Mouse (Mus musculus): ENCODE results near the gene Rbms2. TPM values are rescaled to one million over a fixed set of nuclear protein-coding genes. Genes with fewer than 3 reads are reported as not detected.

Gene Rbms2
- polyA plus RNA-seq, 1 experiment from 2014 or later = 8.7 TPM

- WGBS (ENCODE audit: insufficient replicate concordance) = under 1% methylated on average over 30 of the region's 30 CpGs
- H3K9me3 ChIP-seq (replicated peaks) = no peaks in the 10 kb centered on the region
- H3K27ac ChIP-seq = peak within 1 kb of the TSS; percentile 69
- H3K4me3 ChIP-seq = peak within 1 kb of the TSS; percentile 78
- peak; percentile 89 for ATAC-seq
- peaks cover 31% of the 10 kb centered on the region for H3K4me1 ChIP-seq
- H3K9ac ChIP-seq = peak within 1 kb of the TSS; percentile 77
- H3K4me2 ChIP-seq = peak within 1 kb of the TSS; percentile 95
- H3K27me3 ChIP-seq (replicated peaks) = peaks cover 14% of the 10 kb centered on the region
- peaks cover 13% of the 10 kb centered on the region for H3K36me3 ChIP-seq
Observed at GRCm38 (mm10) chr10:128211390-128212108, 31.5 kb upstream of the Rbms2 start, which contains the start of gene Spryd4. Spryd4 (minus strand) TSS chr10:128211807.

- H3K4me3 ChIP-seq = peak overlapping the region; percentile 78
- peaks cover 31% of the 10 kb centered on the region for H3K4me1 ChIP-seq
- 0 out of 2 replicates have a peak, but pooled peaks have one; percentile 14 for ATAC-seq
- WGBS (ENCODE audit: insufficient replicate concordance) = 17% methylated on average over 14 of the region's 14 CpGs
- 0 out of 2 replicates have a peak overlapping the region, but pooled peaks have one; percentile 22 for H3K27ac ChIP-seq
- H3K9ac ChIP-seq = peak overlapping the region; percentile 77
- H3K27me3 ChIP-seq (replicated peaks) = peaks cover 14% of the 10 kb centered on the region
- H3K9me3 ChIP-seq (replicated peaks) = no peaks in the 10 kb centered on the region
- peak overlapping the region; percentile 95 for H3K4me2 ChIP-seq
- H3K36me3 ChIP-seq = peaks cover 13% of the 10 kb centered on the region
Observed at GRCm38 (mm10) chr10:128210954-128211353, 30.9 kb upstream of the Rbms2 start.

- Histone ChIP-seq H3K4me1 (peaks cover 31% of the 10 kb centered on the region), H3K36me3 (peaks cover 13% of the 10 kb centered on the region), H3K9me3 (replicated peaks) (no peaks in the 10 kb centered on the region), H3K27ac (no peak overlapping the region), H3K4me2 (peak overlapping the region; percentile 95), H3K9ac (peak overlapping the region; percentile 77; the same call in 1 of the 2 replicates), H3K4me3 (no peak overlapping the region; the same call in 1 of the 2 replicates), H3K27me3 (replicated peaks) (peaks cover 14% of the 10 kb centered on the region)
- ATAC-seq = no peak
- WGBS (ENCODE audit: insufficient replicate concordance) = 83% methylated on average over 2 of the region's 2 CpGs
Observed at GRCm38 (mm10) chr10:128210131-128210530, 30.0 kb upstream of the Rbms2 start.

- WGBS (ENCODE audit: insufficient replicate concordance) = 81% methylated on average over 11 of the region's 11 CpGs
- Histone ChIP-seq H3K9me3 (replicated peaks) (no peaks in the 10 kb centered on the region), H3K4me2 (no peak overlapping the region)
Observed at GRCm38 (mm10) chr10:128209311-128210009, 29.4 kb upstream of the Rbms2 start.

GRCm38 (mm10) chr10:128208326-128208725, 28.2 kb upstream of the Rbms2 start:
- Histone ChIP-seq H3K27ac (no peak overlapping the region), H3K36me3 (peaks cover 13% of the 10 kb centered on the region), H3K4me3 (no peak overlapping the region), H3K4me2 (no peak overlapping the region), H3K4me1 (peaks cover 28% of the 10 kb centered on the region), H3K27me3 (replicated peaks) (0 out of 2 replicates have a peak, but pooled peaks cover 3% of the 10 kb centered on the region), H3K9ac (no peak overlapping the region), H3K9me3 (replicated peaks) (no peaks in the 10 kb centered on the region)
- WGBS (ENCODE audit: insufficient replicate concordance) = 79% methylated on average over 10 of the region's 10 CpGs
- no peak for ATAC-seq

More at GRCm38 (mm10) chr10:128209311-128210009, 29.4 kb upstream of the Rbms2 start:
- Histone ChIP-seq H3K4me1 (peaks cover 31% of the 10 kb centered on the region), H3K27ac (no peak overlapping the region), H3K9ac (no peak overlapping the region), H3K4me3 (no peak overlapping the region), H3K36me3 (peaks cover 13% of the 10 kb centered on the region), H3K27me3 (replicated peaks) (peaks cover 11% of the 10 kb centered on the region)
- ATAC-seq = no peak

GRCm38 (mm10) chr10:128204941-128205340, 24.8 kb upstream of the Rbms2 start:
- no peak for ATAC-seq
- H3K9ac ChIP-seq = no peak overlapping the region

GRCm38 (mm10) chr10:128201856-128202255, 21.8 kb upstream of the Rbms2 start:
- no peak overlapping the region for H3K4me2 ChIP-seq
- peak; percentile 30; the same call in 1 of the 2 replicates for ATAC-seq
- WGBS (ENCODE audit: insufficient replicate concordance) = 57% methylated on average over 6 of the region's 6 CpGs
- peaks cover 39% of the 10 kb centered on the region for H3K27me3 ChIP-seq (replicated peaks)
- H3K4me3 ChIP-seq = no peak overlapping the region
- H3K27ac ChIP-seq = no peak overlapping the region
- H3K4me1 ChIP-seq = 0 out of 2 replicates have a peak, but pooled peaks cover 4% of the 10 kb centered on the region
- no peak overlapping the region for H3K9ac ChIP-seq
- H3K9me3 ChIP-seq (replicated peaks) = no peaks in the 10 kb centered on the region
- no peaks in the 10 kb centered on the region; the same call in 1 of the 2 replicates for H3K36me3 ChIP-seq

More at GRCm38 (mm10) chr10:128204941-128205340, 24.8 kb upstream of the Rbms2 start:
- Histone ChIP-seq H3K9me3 (replicated peaks) (no peaks in the 10 kb centered on the region), H3K4me1 (peaks cover 5% of the 10 kb centered on the region; the same call in 1 of the 2 replicates), H3K4me2 (no peak overlapping the region), H3K27ac (no peak overlapping the region), H3K27me3 (replicated peaks) (peaks cover 20% of the 10 kb centered on the region), H3K4me3 (no peak overlapping the region), H3K36me3 (peaks cover 6% of the 10 kb centered on the region)
- 68% methylated on average over 15 of the region's 15 CpGs for WGBS (ENCODE audit: insufficient replicate concordance)

GRCm38 (mm10) chr10:128194551-128195461, 14.7 kb upstream of the Rbms2 start:
- Histone ChIP-seq H3K36me3 (no peaks in the 10 kb centered on the region), H3K4me2 (peak overlapping the region; percentile 98), H3K9ac (peak overlapping the region; percentile 69), H3K9me3 (replicated peaks) (no peaks in the 10 kb centered on the region), H3K4me1 (peaks cover 24% of the 10 kb centered on the region), H3K4me3 (peak overlapping the region; percentile 68), H3K27me3 (replicated peaks) (peaks cover 61% of the 10 kb centered on the region), H3K27ac (0 out of 2 replicates have a peak overlapping the region, but pooled peaks have one; percentile 40)
- peak; percentile 91 for ATAC-seq
- 2% methylated on average over 75 of the region's 79 CpGs for WGBS (ENCODE audit: insufficient replicate concordance)

- Histone ChIP-seq H3K4me3 (peak within 1 kb of the TSS; percentile 68), H3K9ac (peak within 1 kb of the TSS; percentile 69), H3K4me1 (peaks cover 24% of the 10 kb centered on the region), H3K4me2 (peak within 1 kb of the TSS; percentile 98), H3K27me3 (replicated peaks) (peaks cover 55% of the 10 kb centered on the region), H3K27ac (peak within 1 kb of the TSS; percentile 48; the same call in 1 of the 2 replicates), H3K9me3 (replicated peaks) (no peaks in the 10 kb centered on the region), H3K36me3 (no peaks in the 10 kb centered on the region)
- under 1% methylated on average over 45 of the region's 46 CpGs for WGBS (ENCODE audit: insufficient replicate concordance)
- ATAC-seq = peak; percentile 95
Observed at GRCm38 (mm10) chr10:128194024-128194550, 14.0 kb upstream of the Rbms2 start, which contains the start of gene Gls2. Gls2 (plus strand) TSS chr10:128194457.

- no peak overlapping the region for H3K4me3 ChIP-seq
- H3K4me1 ChIP-seq = peaks cover 28% of the 10 kb centered on the region
- H3K27me3 ChIP-seq (replicated peaks) = peaks cover 46% of the 10 kb centered on the region
- H3K9ac ChIP-seq = no peak overlapping the region
- H3K36me3 ChIP-seq = no peaks in the 10 kb centered on the region
- 87% methylated on average over 6 of the region's 6 CpGs for WGBS (ENCODE audit: insufficient replicate concordance)
- H3K4me2 ChIP-seq = peak overlapping the region; percentile 98
- no peak overlapping the region for H3K27ac ChIP-seq
- H3K9me3 ChIP-seq (replicated peaks) = no peaks in the 10 kb centered on the region
- ATAC-seq = no peak
Observed at GRCm38 (mm10) chr10:128193113-128193512, 13.0 kb upstream of the Rbms2 start.
